Mouse (Mus musculus): Measurements from ENCODE around the gene Tsacc.

DNA sequence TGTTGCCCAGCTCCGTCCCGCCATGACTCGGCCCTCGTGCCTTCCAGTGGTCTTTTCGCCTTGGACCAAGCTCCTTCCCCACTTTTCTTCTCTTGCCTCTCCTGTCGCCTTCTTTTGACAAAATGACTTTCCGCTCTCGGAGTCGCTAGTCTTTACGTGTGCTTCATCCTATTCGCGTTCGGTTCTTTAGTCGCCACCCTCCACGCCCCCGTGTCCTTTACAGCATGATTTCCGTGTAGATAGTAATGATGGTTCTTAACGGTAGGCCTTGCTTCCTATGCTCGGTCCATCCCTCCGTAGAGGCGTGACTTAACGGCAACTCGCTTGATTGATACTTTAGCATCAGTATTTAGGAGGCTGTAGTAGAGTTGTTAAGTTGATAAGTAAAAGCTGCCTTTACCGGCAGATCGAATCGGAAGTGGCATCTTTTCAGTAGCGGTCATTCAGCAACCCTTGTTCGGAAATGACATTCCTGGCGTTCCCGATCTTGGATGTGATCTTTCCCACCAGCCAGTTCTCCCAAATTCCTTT lies 587 bp upstream of the Tsacc start:
- TF ChIP-seq CTCF (IDR thresholded peaks at IDR 0.05; ENCODE audit: low read depth) (no peak), EP300 (optimal IDR thresholded peaks at IDR 0.05) (no peak)

All from stomach, postnatal 0 days (tissue).